Mouse (Mus musculus): ENCODE data around the gene Dcaf5.

Dcaf5 gene

GRCm38 (mm10) chr12:80436336-80436976 is at the start of gene Dcaf5:
Dcaf5 (minus strand) TSS chr12:80436601.
- ChIA-PET POLR2A (interaction anchor here in 3 of 4 experiments (0.6 to 1.4 kb wide), 16 partner anchors 10 to 1574 kb away, joined by 3 to 7 read pairs (median 3); partner anchors contain the start of genes Actn1 (in 1 of the 3), Erh (in 1 of the 3) and Zfp36l1 (in 1 of the 3)), CTCF (interaction anchor here in 1 of 4 experiments (0.6 kb wide), 1 partner anchor 285 kb away, joined by 3 read pairs; no protein-coding TSS in a partner anchor)

- ChIA-PET CTCF (interaction anchor here (0.5 to 1.0 kb wide), 4 partner anchors 37 to 125 kb away, joined by 3 read pairs; no protein-coding TSS in a partner anchor), POLR2A (interaction anchor here in 2 of 4 experiments (0.7 to 0.9 kb wide), 4 partner anchors 16 to 791 kb away, joined by 3 to 4 read pairs (median 3); partner anchors contain the start of genes Srsf5 (in 1 of the 2) and Zfp36l1 (in 1 of the 2))
Measured at GRCm38 (mm10) chr12:80483397-80483796, 47.0 kb upstream of the Dcaf5 start.

GRCm38 (mm10) chr12:80479986-80480385 is 43.6 kb upstream of the Dcaf5 start:
- POLR2A ChIA-PET: interaction anchor here in 1 of 4 experiments (1.5 kb wide), 1 partner anchor 17 kb away, joined by 3 read pairs; no protein-coding TSS in a partner anchor
- CTCF ChIA-PET: interaction anchor here in 1 of 4 experiments (0.6 kb wide), 1 partner anchor 44 kb away, joined by 3 read pairs; no protein-coding TSS in a partner anchor

GRCm38 (mm10) chr12:80473731-80474130 is 37.3 kb upstream of the Dcaf5 start:
- CTCF ChIA-PET: no interaction called here

GRCm38 (mm10) chr12:80471926-80472325 is 35.5 kb upstream of the Dcaf5 start:
- POLR2A ChIA-PET: no interaction called here

More at GRCm38 (mm10) chr12:80473731-80474130, 37.3 kb upstream of the Dcaf5 start:
- POLR2A ChIA-PET: interaction anchor here in 1 of 4 experiments (1.3 kb wide), 1 partner anchor 10 kb away, joined by 3 read pairs; no protein-coding TSS in a partner anchor

GRCm38 (mm10) chr12:80470206-80470605 is 33.8 kb upstream of the Dcaf5 start:
- ChIA-PET CTCF (no interaction called here), POLR2A (interaction anchor here in 1 of 4 experiments (0.7 kb wide), 1 partner anchor 472 kb away, joined by 7 read pairs; no protein-coding TSS in a partner anchor)

More at GRCm38 (mm10) chr12:80471926-80472325, 35.5 kb upstream of the Dcaf5 start:
- CTCF ChIA-PET: no interaction called here

- ChIA-PET CTCF (interaction anchor here in 2 of 4 experiments (0.6 to 0.9 kb wide), 2 partner anchors 54 to 348 kb away, joined by 3 to 4 read pairs; no protein-coding TSS in a partner anchor), POLR2A (interaction anchor here (0.5 to 2.3 kb wide), 26 partner anchors 9 to 1175 kb away, joined by 3 to 7 read pairs (median 4); partner anchors contain the start of genes Dcaf5 (in 2 of the 4), Actn1 (in 1 of the 4), Erh (in 1 of the 4) and Galnt16 (in 1 of the 4))
Measured at GRCm38 (mm10) chr12:80463666-80464269, 27.4 kb upstream of the Dcaf5 start.

- ChIA-PET CTCF (interaction anchor here in 1 of 4 experiments (0.9 kb wide), 1 partner anchor 348 kb away, joined by 4 read pairs; no protein-coding TSS in a partner anchor), POLR2A (interaction anchor here in 3 of 4 experiments (0.5 to 2.3 kb wide), 20 partner anchors 9 to 1176 kb away, joined by 3 to 6 read pairs (median 3); partner anchors contain the start of genes Actn1 (in 1 of the 3), Dcaf5 (in 1 of the 3), Erh (in 1 of the 3) and Slc39a9 (in 1 of the 3))
Measured at GRCm38 (mm10) chr12:80462942-80463651, 26.7 kb upstream of the Dcaf5 start, which contains the start of gene Exd2. Exd2 (plus strand) TSS chr12:80463095.

GRCm38 (mm10) chr12:80462292-80462896 is 26.0 kb upstream of the Dcaf5 start:
- ChIA-PET POLR2A (interaction anchor here in 3 of 4 experiments (0.7 to 2.3 kb wide), 14 partner anchors 13 to 294 kb away, joined by 3 to 6 read pairs (median 4); partner anchors contain the start of genes Erh (in 1 of the 3), Plekhd1 (in 1 of the 3) and Slc39a9 (in 1 of the 3)), CTCF (interaction anchor here in 2 of 4 experiments (0.5 to 0.8 kb wide), 3 partner anchors 14 to 24 kb away, joined by 3 to 6 read pairs (median 4); no protein-coding TSS in a partner anchor)

GRCm38 (mm10) chr12:80458033-80458432 is 21.6 kb upstream of the Dcaf5 start:
- CTCF ChIA-PET: interaction anchor here in 1 of 4 experiments (0.5 kb wide), 1 partner anchor 17 kb away, joined by 4 read pairs; no protein-coding TSS in a partner anchor
- POLR2A ChIA-PET: interaction anchor here in 1 of 4 experiments (0.6 kb wide), 1 partner anchor 24 kb away, joined by 3 read pairs; no protein-coding TSS in a partner anchor

- ChIA-PET CTCF (no interaction called here), POLR2A (interaction anchor here in 1 of 4 experiments (1.5 kb wide), 1 partner anchor 10 kb away, joined by 3 read pairs; no protein-coding TSS in a partner anchor)
Measured at GRCm38 (mm10) chr12:80453506-80453905, 17.1 kb upstream of the Dcaf5 start.

GRCm38 (mm10) chr12:80444525-80445109 is 8.2 kb upstream of the Dcaf5 start:
- ChIA-PET POLR2A (interaction anchor here in 3 of 4 experiments (0.6 to 2.3 kb wide), 5 partner anchors 10 to 331 kb away, joined by 3 to 8 read pairs (median 4); partner anchors contain the start of gene Exd2 (in 1 of the 3)), CTCF (interaction anchor here in 1 of 4 experiments (0.7 kb wide), 1 partner anchor 156 kb away, joined by 5 read pairs; no protein-coding TSS in a partner anchor)

- CTCF ChIA-PET: interaction anchor here in 3 of 4 experiments (0.5 to 1.4 kb wide), 8 partner anchors 17 to 1140 kb away, joined by 3 to 10 read pairs (median 4); no protein-coding TSS in a partner anchor
- POLR2A ChIA-PET: interaction anchor here in 2 of 4 experiments (0.6 to 1.2 kb wide), 4 partner anchors 14 to 365 kb away, joined by 3 read pairs; no protein-coding TSS in a partner anchor
Measured at GRCm38 (mm10) chr12:80440957-80441356, 4.6 kb upstream of the Dcaf5 start.

GRCm38 (mm10) chr12:80437051-80437675 is 762 bp upstream of the Dcaf5 start:
- ChIA-PET POLR2A (interaction anchor here (0.6 to 1.4 kb wide), 14 partner anchors 10 to 1575 kb away, joined by 3 to 7 read pairs (median 4); partner anchors contain the start of genes Actn1 (in 1 of the 4), Erh (in 1 of the 4) and Zfp36l1 (in 1 of the 4)), CTCF (interaction anchor here (0.6 to 1.0 kb wide), 4 partner anchors 81 to 570 kb away, joined by 3 to 7 read pairs (median 3); partner anchors contain the start of gene Galnt16 (in 1 of the 4))

GRCm38 (mm10) chr12:80435887-80436286 is 514 bp downstream of the Dcaf5 start:
- CTCF ChIA-PET: no interaction called here
- POLR2A ChIA-PET: interaction anchor here in 2 of 4 experiments (0.8 to 1.4 kb wide), 5 partner anchors 11 to 327 kb away, joined by 3 to 7 read pairs (median 3); no protein-coding TSS in a partner anchor
